8 mouse cellular contexts compared by ENCODE assay signal in genomic region chr12:52603695-52604255, GRCm38 (mm10).
DNase-seq lines count a peak whose midpoint lies in the region; ATAC-seq lines count a peak whose summit lies in the region.

No protein-coding gene starts in this region.

- H3K27me3 ChIP-seq in embryonic facial prominence, embryonic 13.5 days = no peaks in the 10 kb centered on the region
- no peaks in the 10 kb centered on the region for H3K27me3 ChIP-seq in kidney, embryonic 16.5 days (ENCODE audit: insufficient read depth, low read length)
- no peaks in the 10 kb centered on the region for H3K27me3 ChIP-seq in liver, embryonic 11.5 days (replicated peaks; ENCODE audit: control insufficient read depth, insufficient read depth, low read length)
- H3K27me3 ChIP-seq in neural tube, embryonic 12.5 days (replicated peaks) = no peaks in the 10 kb centered on the region

- peaks cover 12% of the 10 kb centered on the region; the same call in 1 of the 2 replicates for H3K4me1 ChIP-seq in embryonic facial prominence, embryonic 13.5 days
- peaks cover 12% of the 10 kb centered on the region for H3K4me1 ChIP-seq in kidney, embryonic 16.5 days (ENCODE audit: insufficient read depth, low read length)
- H3K4me1 ChIP-seq in liver, embryonic 11.5 days (replicated peaks; ENCODE audit: control insufficient read depth, insufficient read depth, low read length) = peaks cover 9% of the 10 kb centered on the region; the same call in 1 of the 2 replicates
- H3K4me1 ChIP-seq in neural tube, embryonic 12.5 days = peaks cover 6% of the 10 kb centered on the region; the same call in 1 of the 2 replicates

- ATAC-seq in embryonic facial prominence, embryonic 13.5 days (ENCODE audit: insufficient number of reproducible peaks, insufficient read depth, low FRiP score, low TSS enrichment, low read depth) = peak; percentile 80
- peak; percentile 79; the same call in 1 of the 2 replicates for ATAC-seq in kidney, embryonic 16.5 days (ENCODE audit: low FRiP score, low TSS enrichment)
- ATAC-seq in liver, embryonic 11.5 days (replicated peaks; ENCODE audit: low FRiP score) = peak; percentile 85
- ATAC-seq in neural tube, embryonic 12.5 days (ENCODE audit: low FRiP score, low read depth) = peak; percentile 75

- H3K9me3 ChIP-seq in embryonic facial prominence, embryonic 13.5 days = no peaks in the 10 kb centered on the region
- H3K9me3 ChIP-seq in kidney, embryonic 16.5 days (ENCODE audit: low read length) = no peaks in the 10 kb centered on the region
- H3K9me3 ChIP-seq in liver, embryonic 11.5 days (ENCODE audit: control insufficient read depth, low read length) = no peaks in the 10 kb centered on the region
- no peaks in the 10 kb centered on the region for H3K9me3 ChIP-seq in neural tube, embryonic 12.5 days

- peak overlapping the region; percentile 82 for H3K9ac ChIP-seq in embryonic facial prominence, embryonic 13.5 days
- peak overlapping the region; percentile 90 for H3K9ac ChIP-seq in kidney, embryonic 16.5 days (replicated peaks; ENCODE audit: low read length)
- peak overlapping the region; percentile 66 for H3K9ac ChIP-seq in liver, embryonic 11.5 days (ENCODE audit: low read depth, low read length)
- peak overlapping the region; percentile 70 for H3K9ac ChIP-seq in neural tube, embryonic 12.5 days

- peak overlapping the region; percentile 68 for H3K4me2 ChIP-seq in embryonic facial prominence, embryonic 13.5 days
- H3K4me2 ChIP-seq in kidney, embryonic 16.5 days (replicated peaks; ENCODE audit: low read depth, low read length) = peak overlapping the region; percentile 69
- peak overlapping the region; percentile 80 for H3K4me2 ChIP-seq in liver, embryonic 11.5 days
- peak overlapping the region; percentile 88 for H3K4me2 ChIP-seq in neural tube, embryonic 12.5 days (replicated peaks)

- under 1% methylated on average over 21 of the region's 21 CpGs for WGBS in embryonic facial prominence, embryonic 13.5 days
- under 1% methylated on average over 21 of the region's 21 CpGs for WGBS in kidney, embryonic 16.5 days
- WGBS in liver, embryonic 11.5 days = under 1% methylated on average over 21 of the region's 21 CpGs
- under 1% methylated on average over 21 of the region's 21 CpGs for WGBS in neural tube, embryonic 12.5 days

- peak overlapping the region; percentile 83 for H3K4me3 ChIP-seq in embryonic facial prominence, embryonic 13.5 days
- peak overlapping the region; percentile 96 for H3K4me3 ChIP-seq in kidney, embryonic 16.5 days (ENCODE audit: low read length)
- H3K4me3 ChIP-seq in liver, embryonic 11.5 days (ENCODE audit: low read depth, low read length) = peak overlapping the region; percentile 68
- H3K4me3 ChIP-seq in neural tube, embryonic 12.5 days = peak overlapping the region; percentile 84

- peak overlapping the region; percentile 93 for H3K27ac ChIP-seq in embryonic facial prominence, embryonic 13.5 days
- H3K27ac ChIP-seq in kidney, embryonic 16.5 days (ENCODE audit: low read length) = peak overlapping the region; percentile 93
- peak overlapping the region; percentile 83 for H3K27ac ChIP-seq in liver, embryonic 11.5 days (ENCODE audit: low read depth, low read length)
- H3K27ac ChIP-seq in neural tube, embryonic 12.5 days = peak overlapping the region; percentile 64; the same call in 1 of the 2 replicates

- DNase-seq in adrenal gland, adult (ENCODE audit: inconsistent age in 2 of 2, low spot score in 1 of 2) = peak; percentile 85 to 96
- no peak for DNase-seq in adrenal gland, adult 18-20 months (ENCODE audit: low spot score in 2 of 2)
- DNase-seq in R1 (ENCODE audit: low read depth, low spot score) = peak; percentile 86
- peak; percentile 80 to 86 for DNase-seq in heart, adult 9 months (ENCODE audit: low spot score in 2 of 2)
- peak; percentile 68 for DNase-seq in liver, embryonic 11.5 days (ENCODE audit: low spot score)

- H3K36me3 ChIP-seq in embryonic facial prominence, embryonic 13.5 days = no peaks in the 10 kb centered on the region
- H3K36me3 ChIP-seq in kidney, embryonic 16.5 days (ENCODE audit: insufficient read depth, low read length) = no peaks in the 10 kb centered on the region
- no peaks in the 10 kb centered on the region for H3K36me3 ChIP-seq in liver, embryonic 11.5 days (ENCODE audit: control insufficient read depth, insufficient read depth, low read length)
- H3K36me3 ChIP-seq in neural tube, embryonic 12.5 days = no peaks in the 10 kb centered on the region

Comparison
In these comparisons a context has a peak if more than half of its experiments do, and no peak if none do; other contexts are left out.
1. DNase-seq: peak in adrenal gland, adult (2 of 2), R1 (single experiment), heart, adult 9 months (2 of 2) and liver, embryonic 11.5 days (single experiment); none in adrenal gland, adult 18-20 months (0 of 2).
2. Peak in every context shown above with its lines, with median percentiles within 50 percentile points of each other: ATAC-seq, H3K27ac ChIP-seq, H3K4me2 ChIP-seq, H3K4me3 ChIP-seq and H3K9ac ChIP-seq.